ENCODE assay signal across 24 mouse cellular contexts in the genomic region with DNA sequence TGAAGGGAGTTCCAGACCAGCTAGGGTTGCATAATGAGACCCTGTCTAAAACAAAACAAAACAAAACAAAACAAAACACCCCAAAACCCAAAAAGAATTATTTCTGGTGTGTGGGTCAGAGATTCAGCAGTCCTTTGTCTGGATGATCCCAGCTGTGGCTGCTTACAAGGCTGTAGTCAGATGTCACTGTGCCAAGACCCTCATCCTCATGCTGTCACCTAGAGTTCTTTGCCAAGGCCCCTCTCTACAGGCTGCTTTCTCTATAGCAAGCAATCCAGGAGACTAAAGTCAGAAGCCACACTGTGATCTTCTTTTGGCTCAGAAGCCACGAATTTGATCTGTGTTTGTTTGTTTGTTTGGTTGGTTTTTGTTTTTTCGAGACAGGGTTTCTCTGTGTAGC.
"Had no signal": no experiment of that assay in that cellular context is flagged by ENCODE, and none has a peak within 500 bp of the region (broad histone marks: within the 10 kb centered on the region; RNA-seq: fewer than 3 reads in every experiment).

No protein-coding gene starts in this region.

- DNase-seq: gastrocnemius, adult 2 months; gastrocnemius, postnatal 10 days; gastrocnemius, postnatal 25 days; heart, adult 18-20 months; heart, postnatal 10 days; heart, postnatal 4 days; kidney, adult 18-20 months; kidney, adult 8-10 months; kidney, postnatal 10 days; kidney, postnatal 25 days; kidney, postnatal 4 days; liver; liver, embryonic 13.5 days had no signal

- H3K27me3 ChIP-seq: heart, embryonic 12.5 days; hindbrain, embryonic 12.5 days; intestine, embryonic 15.5 days; limb, embryonic 12.5 days; liver, embryonic 13.5 days; liver, embryonic 15.5 days had no signal

- H3K27ac ChIP-seq: gastrocnemius, adult 2 months; heart, embryonic 10.5 days; hindbrain, embryonic 10.5 days; hindbrain, embryonic 12.5 days; hindbrain, embryonic 14.5 days; intestine, embryonic 15.5 days; layer of hippocampus, adult 2 months; left cerebral cortex, adult 2 months; limb, embryonic 10.5 days; limb, embryonic 12.5 days; liver, embryonic 13.5 days; liver, embryonic 15.5 days had no signal

- H3K4me3 ChIP-seq: gastrocnemius, adult 2 months; heart, embryonic 10.5 days; heart, embryonic 12.5 days; hindbrain, embryonic 10.5 days; hindbrain, embryonic 12.5 days; intestine, embryonic 15.5 days; layer of hippocampus, adult 2 months; left cerebral cortex, adult 2 months; limb, embryonic 10.5 days; limb, embryonic 12.5 days; liver, embryonic 13.5 days; liver, embryonic 15.5 days had no signal

- H3K4me1 ChIP-seq: hindbrain, embryonic 10.5 days; hindbrain, embryonic 12.5 days; intestine, embryonic 15.5 days; limb, embryonic 10.5 days; limb, embryonic 12.5 days had no signal
